Mouse (Mus musculus) limb, embryonic 10.5 days (tissue): Measurements from ENCODE around the gene Ncoa6. TPM values are rescaled to one million over a fixed set of nuclear protein-coding genes. Genes with fewer than 3 reads are reported as not detected.
A peak's percentile ranks its signal among the peaks of the same experiment; 100 is the strongest.
"Not testable (repeated sequence)": the region's sequence is repeated elsewhere in the genome, so short reads cannot be mapped to it uniquely, and the experiment has no call there.

ENCODE experiments used
- DNase-seq: peaks from one replicate; pipeline ENCODE4 v3.0.0-alpha.2; 2017; ENCODE audit warnings: low spot score
- H3K27ac ChIP-seq: fragments of 300-500 bp; sonication (generic); 2 replicates; pipeline ENCODE4 v1.5.1; 2016; ENCODE audit warnings: mild to moderate bottlenecking
- H3K27me3 ChIP-seq: fragments of 300-500 bp; sonication (generic); 2 replicates; pipeline ENCODE4 v1.6.1; 2016; ENCODE audit warnings: low read depth, mild to moderate bottlenecking; ENCODE audit not compliant: poor library complexity, severe bottlenecking
- H3K36me3 ChIP-seq: fragments of 300-500 bp; sonication (generic); 2 replicates; pipeline ENCODE4 v1.6.1; 2016; ENCODE audit warnings: mild to moderate bottlenecking, moderate library complexity
- H3K4me1 ChIP-seq: fragments of 300-500 bp; sonication (generic); 2 replicates; pipeline ENCODE4 v1.6.1; 2016
- H3K4me3 ChIP-seq: fragments of 300-500 bp; sonication (generic); 2 replicates; pipeline ENCODE4 v1.5.1; 2016; ENCODE audit warnings: mild to moderate bottlenecking, moderate library complexity
- H3K9me3 ChIP-seq: fragments of 300-500 bp; sonication (generic); replicated peaks from 2 replicates; pipeline ENCODE4 v1.6.1; 2016; ENCODE audit warnings: mild to moderate bottlenecking
- WGBS: fragments of 180-500 bp; shearing (Covaris S2); methylation state at CpG from one replicate; pipeline ENCODE4 v1.1.7; 2016; 5-methylcytosine and 5-hydroxymethylcytosine counted together
- polyA plus RNA-seq: library from polyadenylated mRNA; unstranded; fragments of >200 nt; fragmentation: Nextera tagmentation; extraction: Ambion mirVana; gene quantifications from 2 replicates; pipeline ENCODE4 v1.2.1, GENCODE M21; 2016

Gene Ncoa6
- polyA plus RNA-seq, 1 experiment from 2014 or later: 21.1 TPM

DNA sequence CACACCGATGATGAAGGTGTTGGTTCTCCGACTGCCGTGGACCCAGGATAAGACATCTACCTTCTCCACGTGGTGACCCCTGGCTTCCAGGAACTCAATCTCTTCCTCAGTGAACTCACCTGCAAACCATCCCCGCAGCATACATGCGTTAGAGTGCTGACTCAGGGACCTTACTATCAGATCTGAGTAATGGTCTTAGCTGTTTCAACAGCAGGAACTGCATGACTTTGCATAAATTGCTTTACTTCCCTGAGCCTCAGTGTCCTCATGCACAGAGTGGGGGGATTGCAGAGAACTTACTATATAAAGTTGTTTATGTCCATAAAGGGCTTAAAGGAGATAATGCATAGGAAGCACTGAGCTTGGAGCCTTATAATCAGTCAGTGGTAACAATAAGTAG is 17.3 kb upstream of the Ncoa6 start:
- no peak overlapping the region for H3K27ac ChIP-seq

DNA sequence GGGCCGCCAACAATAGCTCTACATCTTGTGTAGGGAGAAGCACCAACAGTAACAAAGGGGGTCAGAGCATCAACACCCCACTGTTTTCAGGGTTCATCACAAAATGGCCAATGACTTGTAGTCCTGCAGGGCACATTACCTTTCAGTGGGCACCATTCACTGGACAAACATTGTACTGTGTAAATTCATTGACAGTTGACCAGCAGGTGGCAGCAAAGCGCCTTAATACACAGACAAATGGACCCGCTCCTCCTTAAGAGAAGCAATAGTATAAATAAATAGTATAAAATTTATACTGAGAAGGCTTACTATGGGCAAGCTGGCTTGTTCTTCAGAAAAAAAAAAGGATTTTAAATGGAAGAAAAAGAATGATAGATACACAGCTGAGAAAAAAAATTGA is 8.3 kb upstream of the Ncoa6 start:
- H3K4me3 ChIP-seq: no peak overlapping the region
- no peaks in the 10 kb centered on the region for H3K4me1 ChIP-seq
- WGBS: 53% methylated on average over 3 of the region's 3 CpGs
- H3K9me3 ChIP-seq: no peaks in the 10 kb centered on the region
- peak; percentile 71 for DNase-seq
- H3K27me3 ChIP-seq: no peaks in the 10 kb centered on the region
- H3K27ac ChIP-seq: no peak overlapping the region
- no peaks in the 10 kb centered on the region for H3K36me3 ChIP-seq

More for the DNA sequence above, 17.3 kb upstream of the Ncoa6 start:
- DNase-seq: no peak
- Histone ChIP-seq H3K4me1 (no peaks in the 10 kb centered on the region), H3K36me3 (no peaks in the 10 kb centered on the region), H3K4me3 (no peak overlapping the region), H3K9me3 (no peaks in the 10 kb centered on the region), H3K27me3 (no peaks in the 10 kb centered on the region)
- 91% methylated on average over 6 of the region's 6 CpGs for WGBS

- Histone ChIP-seq H3K27ac (peak overlapping the region; percentile 98), H3K36me3 (no peaks in the 10 kb centered on the region), H3K4me1 (peaks cover 13% of the 10 kb centered on the region), H3K27me3 (no peaks in the 10 kb centered on the region), H3K9me3 (no peaks in the 10 kb centered on the region), H3K4me3 (peak overlapping the region; percentile 90)
- 3% methylated on average over 69 of the region's 71 CpGs for WGBS
- DNase-seq: peak; percentile 66
These were observed 774 bp downstream of the Ncoa6 start for GRCm38 (mm10) chr2:155472671-155473569.

DNA sequence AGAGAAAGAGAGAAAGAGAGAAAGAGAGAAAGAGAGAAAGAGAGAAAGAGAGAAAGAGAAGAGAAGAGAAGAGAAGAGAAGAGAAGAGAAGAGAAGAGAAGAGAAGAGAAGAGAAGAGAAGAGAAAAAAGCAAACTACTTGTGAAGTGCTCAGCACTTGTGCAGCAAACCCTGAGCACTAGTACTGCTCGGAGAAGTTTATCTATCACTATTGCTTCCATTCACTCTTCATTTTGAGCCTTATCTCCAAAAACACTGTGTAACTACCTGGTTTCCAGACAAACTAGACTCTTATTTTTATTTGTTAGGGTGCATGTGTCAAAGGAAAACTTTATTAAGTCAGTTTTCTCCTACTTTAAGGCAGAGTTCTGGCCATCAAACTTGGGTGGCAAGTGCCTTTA is 6.8 kb downstream of the Ncoa6 start:
- H3K27ac ChIP-seq: no peak overlapping the region
- H3K4me1 ChIP-seq: no peaks in the 10 kb centered on the region; the same call in 1 of the 2 replicates
- no peak overlapping the region for H3K4me3 ChIP-seq
- 86% methylated on average over 1 of the region's 1 CpGs for WGBS
- no peak for DNase-seq
- H3K9me3 ChIP-seq: no peaks in the 10 kb centered on the region
- peaks cover 13% of the 10 kb centered on the region; the same call in 1 of the 2 replicates for H3K36me3 ChIP-seq
- no peaks in the 10 kb centered on the region for H3K27me3 ChIP-seq

- DNase-seq: no peak
- Histone ChIP-seq H3K27ac (no peak overlapping the region), H3K9me3 (no peaks in the 10 kb centered on the region), H3K4me1 (no peaks in the 10 kb centered on the region), H3K27me3 (no peaks in the 10 kb centered on the region), H3K36me3 (peaks cover 30% of the 10 kb centered on the region), H3K4me3 (no peak overlapping the region)
- 91% methylated on average over 7 of the region's 7 CpGs for WGBS
These were observed 20.1 kb downstream of the Ncoa6 start for GRCm38 (mm10) chr2:155453591-155453990.

DNA sequence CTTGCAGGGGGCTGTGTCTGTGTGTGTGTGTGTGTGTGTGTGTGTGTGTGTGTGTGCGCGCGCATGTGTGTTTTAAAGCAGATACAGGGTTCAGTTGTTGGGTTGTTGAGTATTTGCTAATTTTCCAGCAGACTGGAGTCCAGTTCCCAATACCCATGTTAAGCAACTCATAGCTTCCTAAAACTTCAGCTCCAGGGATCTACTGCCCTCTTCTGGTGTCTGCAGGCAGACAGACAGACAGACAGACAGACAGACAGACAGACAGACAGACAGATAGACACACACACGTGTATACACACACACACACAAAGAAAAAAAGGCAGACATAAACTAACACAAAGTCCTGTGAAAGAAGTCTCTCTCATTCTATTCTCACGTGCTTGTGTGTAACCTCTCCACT is 22.4 kb downstream of the Ncoa6 start:
- DNase-seq: no peak
- Histone ChIP-seq H3K27ac (no peak overlapping the region), H3K4me1 (no peaks in the 10 kb centered on the region), H3K27me3 (no peaks in the 10 kb centered on the region), H3K4me3 (no peak overlapping the region), H3K36me3 (peaks cover 26% of the 10 kb centered on the region), H3K9me3 (no peaks in the 10 kb centered on the region)
- 81% methylated on average over 5 of the region's 5 CpGs for WGBS

DNA sequence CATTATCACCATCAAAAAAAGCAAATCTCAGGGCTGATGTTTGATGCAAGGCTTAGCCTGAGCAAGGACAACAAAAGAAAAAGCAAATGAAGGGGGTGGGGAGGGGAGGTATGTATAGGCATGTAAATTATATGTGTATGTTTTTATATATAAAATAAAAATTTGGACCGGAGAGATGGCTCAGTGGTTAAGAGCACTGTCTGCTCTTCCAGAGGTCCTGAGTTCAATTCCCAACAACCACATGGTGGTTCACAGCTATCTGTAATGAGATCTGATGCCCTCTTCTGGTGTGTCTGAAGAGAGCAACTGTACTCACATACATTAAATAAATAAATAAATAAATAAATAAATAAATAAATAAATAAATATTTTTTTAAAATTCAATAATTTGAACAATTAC is 25.8 kb downstream of the Ncoa6 start:
- not testable (repeated sequence) for H3K9me3 ChIP-seq, DNase-seq, H3K27ac ChIP-seq, H3K4me1 ChIP-seq, H3K4me3 ChIP-seq, H3K36me3 ChIP-seq, H3K27me3 ChIP-seq
- 100% methylated on average over 1 of the region's 1 CpGs for WGBS

DNA sequence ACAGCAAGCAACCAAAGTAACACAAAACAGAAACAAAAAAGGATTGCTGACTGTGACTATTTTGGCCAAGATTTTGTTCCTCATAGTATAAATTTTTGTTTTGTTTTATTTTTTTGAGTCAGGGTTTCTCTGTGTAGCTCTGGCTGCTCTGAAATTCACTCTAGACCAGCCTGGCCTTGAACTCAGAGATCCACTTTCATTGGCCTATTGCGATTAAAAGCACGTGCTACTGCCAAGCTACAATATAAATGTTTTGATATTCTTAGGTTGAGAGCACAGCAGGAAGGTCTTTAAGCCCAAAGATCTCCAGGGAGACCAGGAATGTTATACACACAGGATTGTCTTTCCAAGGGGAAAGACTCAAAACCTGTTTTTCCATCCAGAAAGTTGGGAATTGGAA is 30.2 kb downstream of the Ncoa6 start:
- H3K9me3 ChIP-seq: no peaks in the 10 kb centered on the region
- no peak for DNase-seq
- no peak overlapping the region for H3K27ac ChIP-seq
- peaks cover 4% of the 10 kb centered on the region for H3K36me3 ChIP-seq
- H3K4me3 ChIP-seq: no peak overlapping the region
- no peaks in the 10 kb centered on the region for H3K27me3 ChIP-seq
- no peaks in the 10 kb centered on the region for H3K4me1 ChIP-seq
- 71% methylated on average over 2 of the region's 2 CpGs for WGBS

DNA sequence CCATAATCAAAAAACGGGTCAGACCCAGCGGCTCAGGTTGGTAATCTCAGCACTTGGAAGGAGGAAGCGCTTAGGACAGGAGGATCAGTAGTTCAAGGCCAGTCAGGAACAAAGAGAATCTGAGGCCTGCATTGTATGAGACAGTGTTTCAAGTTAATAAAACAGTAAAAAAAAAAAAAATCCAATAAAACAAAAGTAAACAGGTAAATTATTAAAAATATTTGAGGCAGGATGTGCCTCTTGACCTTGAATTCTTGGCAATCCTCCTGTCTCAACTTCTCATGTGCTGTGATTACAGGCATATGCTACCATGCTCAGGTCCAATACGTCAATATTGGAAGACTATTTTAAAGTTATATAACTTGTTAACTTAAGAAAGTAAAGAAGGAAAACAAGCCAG is 30.8 kb downstream of the Ncoa6 start:
- no peak for DNase-seq
- H3K4me1 ChIP-seq: no peaks in the 10 kb centered on the region
- H3K36me3 ChIP-seq: peaks cover 5% of the 10 kb centered on the region
- 71% methylated on average over 4 of the region's 4 CpGs for WGBS
- no peak overlapping the region for H3K27ac ChIP-seq
- no peak overlapping the region for H3K4me3 ChIP-seq
- no peaks in the 10 kb centered on the region for H3K27me3 ChIP-seq
- H3K9me3 ChIP-seq: no peaks in the 10 kb centered on the region

DNA sequence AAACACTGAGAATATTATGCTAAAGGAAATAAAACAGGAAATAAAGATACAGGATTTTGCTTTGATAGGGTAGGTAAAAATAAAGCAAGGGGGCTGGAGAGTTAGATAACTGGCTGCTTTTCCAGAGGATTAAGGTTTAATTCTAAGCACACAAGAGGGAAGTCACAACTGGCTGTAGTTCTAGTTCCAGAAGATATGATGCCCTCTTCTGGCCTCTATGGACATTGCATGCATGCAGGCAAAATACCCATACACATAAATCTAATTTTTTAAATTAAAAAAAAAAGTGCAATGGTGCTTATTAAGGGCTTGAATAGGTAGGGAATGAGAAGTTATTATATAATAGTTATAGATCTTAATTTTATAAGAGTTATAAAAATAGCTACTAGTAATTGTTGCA is 37.2 kb downstream of the Ncoa6 start:
- H3K4me1 ChIP-seq: no peaks in the 10 kb centered on the region
- no peaks in the 10 kb centered on the region for H3K9me3 ChIP-seq
- H3K27me3 ChIP-seq: no peaks in the 10 kb centered on the region
- no peak for DNase-seq
- H3K4me3 ChIP-seq: no peak overlapping the region
- H3K27ac ChIP-seq: no peak overlapping the region
- peaks cover 65% of the 10 kb centered on the region for H3K36me3 ChIP-seq

- H3K27me3 ChIP-seq: no peaks in the 10 kb centered on the region
- 88% methylated on average over 2 of the region's 2 CpGs for WGBS
- peaks cover 76% of the 10 kb centered on the region for H3K36me3 ChIP-seq
- H3K9me3 ChIP-seq: no peaks in the 10 kb centered on the region
- H3K4me3 ChIP-seq: no peak overlapping the region
- H3K27ac ChIP-seq: no peak overlapping the region
- DNase-seq: no peak
- no peaks in the 10 kb centered on the region for H3K4me1 ChIP-seq
These were observed 52.8 kb downstream of the Ncoa6 start for GRCm38 (mm10) chr2:155420911-155421310.

DNA sequence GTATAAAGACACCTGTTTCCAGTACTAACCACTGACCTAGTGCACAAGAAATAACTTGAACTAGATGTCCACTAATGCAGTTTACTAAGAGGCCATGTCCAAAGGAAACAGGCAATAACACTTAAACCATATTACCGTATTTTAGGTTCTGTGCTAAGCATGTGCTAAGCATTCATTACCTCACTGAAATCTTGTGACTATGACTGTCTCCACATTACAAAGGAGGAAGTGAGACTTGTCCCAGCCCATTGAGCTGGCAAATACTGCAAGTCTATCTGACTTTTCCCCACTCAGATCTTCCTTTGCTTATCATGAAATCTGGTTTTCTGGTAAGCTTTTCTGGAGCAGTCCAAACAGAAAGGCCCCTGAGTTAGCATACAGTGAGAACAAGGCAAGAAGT is 69.1 kb downstream of the Ncoa6 start:
- DNase-seq: no peak
- no peak overlapping the region for H3K27ac ChIP-seq

GRCm38 (mm10) chr2:155401926-155402325 is 71.8 kb downstream of the Ncoa6 start:
- Histone ChIP-seq H3K36me3 (peaks cover 81% of the 10 kb centered on the region), H3K27me3 (no peaks in the 10 kb centered on the region), H3K4me3 (no peak overlapping the region), H3K4me1 (no peaks in the 10 kb centered on the region), H3K27ac (no peak overlapping the region), H3K9me3 (no peaks in the 10 kb centered on the region)
- DNase-seq: no peak
- 97% methylated on average over 4 of the region's 4 CpGs for WGBS

More for the DNA sequence above, 69.1 kb downstream of the Ncoa6 start:
- 100% methylated on average over 1 of the region's 1 CpGs for WGBS
- peaks cover 89% of the 10 kb centered on the region for H3K36me3 ChIP-seq
- H3K4me3 ChIP-seq: no peak overlapping the region
- no peaks in the 10 kb centered on the region for H3K4me1 ChIP-seq
- H3K9me3 ChIP-seq: no peaks in the 10 kb centered on the region
- no peaks in the 10 kb centered on the region for H3K27me3 ChIP-seq

GRCm38 (mm10) chr2:155400276-155400675 is 73.4 kb downstream of the Ncoa6 start:
- no peaks in the 10 kb centered on the region for H3K9me3 ChIP-seq
- no peak overlapping the region for H3K27ac ChIP-seq
- no peak overlapping the region for H3K4me3 ChIP-seq
- no peak for DNase-seq
- H3K4me1 ChIP-seq: no peaks in the 10 kb centered on the region
- H3K36me3 ChIP-seq: peaks cover 76% of the 10 kb centered on the region
- no peaks in the 10 kb centered on the region for H3K27me3 ChIP-seq
